In genomic region chr1:146495386-146495785, GRCm38 (mm10) we compare ENCODE assay signal across 8 mouse cellular contexts. TPM values are rescaled to one million over a fixed set of nuclear protein-coding genes. Genes with fewer than 3 reads are reported as not detected.
A peak's percentile ranks its signal among the peaks of the same experiment; 100 is the strongest.
DNase-seq lines count a peak whose midpoint lies in the region; ATAC-seq lines count a peak whose summit lies in the region.

No protein-coding gene starts in this region.

- peak overlapping the region; percentile 19; the same call in 1 of the 2 replicates for H3K4me3 ChIP-seq in limb, embryonic 15.5 days

- no peaks in the 10 kb centered on the region for H3K9me3 ChIP-seq in limb, embryonic 15.5 days

- peaks cover 13% of the 10 kb centered on the region; the same call in 1 of the 2 replicates for H3K4me1 ChIP-seq in limb, embryonic 15.5 days

- WGBS in limb, embryonic 15.5 days = 9% methylated on average over 3 of the region's 3 CpGs

- H3K9ac ChIP-seq in limb, embryonic 15.5 days = no peak overlapping the region

- ATAC-seq in limb, embryonic 15.5 days (ENCODE audit: insufficient number of reproducible peaks, low FRiP score, low TSS enrichment, low read depth) = no peak

- H3K4me2 ChIP-seq in limb, embryonic 15.5 days = peak overlapping the region; percentile 41

- H3K27ac ChIP-seq in limb, embryonic 15.5 days = no peak overlapping the region

- DNase-seq in embryo, embryonic 11 days = peak; percentile 7
- DNase-seq in embryo, embryonic 10.5 days (ENCODE audit: low spot score) = no peak
- DNase-seq in right cerebral cortex, adult 18-20 months = peak; percentile 34
- DNase-seq in right cerebral cortex, postnatal 14 days = no peak
- no peak for DNase-seq in adrenal gland, postnatal 25 days
- DNase-seq in frontal cortex, postnatal 25 days (ENCODE audit: low spot score in 2 of 2) = no peak
- DNase-seq in ovary, postnatal 14 days (ENCODE audit: low spot score) = no peak

- no peaks in the 10 kb centered on the region for H3K36me3 ChIP-seq in limb, embryonic 15.5 days

- peaks cover 35% of the 10 kb centered on the region for H3K27me3 ChIP-seq in limb, embryonic 15.5 days

RNA-seq across cellular contexts. Expression of gene Brinp3, which starts 0.8 kb away (rescaled TPM):
- polyA plus RNA-seq in limb, embryonic 15.5 days (2015; fragmentation: Nextera tagmentation; extraction: Ambion mirVana) = 1.9 TPM in 2 replicates
- total RNA-seq in adrenal gland, postnatal 25 days (2021) = not detected in 2 replicates

Comparison
In these comparisons a context has a peak if more than half of its experiments do, and no peak if none do; other contexts are left out.
1. DNase-seq: peak in embryo, embryonic 11 days (single experiment) and right cerebral cortex, adult 18-20 months (single experiment); none in embryo, embryonic 10.5 days (single experiment), right cerebral cortex, postnatal 14 days (single experiment), adrenal gland, postnatal 25 days (single experiment), frontal cortex, postnatal 25 days (0 of 2) and ovary, postnatal 14 days (single experiment).